Mouse (Mus musculus) R1 (cell line): ENCODE measurements around the gene Gna15.

Experiments
- DNase-seq: peaks from one replicate; pipeline ENCODE4 v3.0.0-alpha.2; 2018; ENCODE audit warnings: low read depth, low spot score

The Gna15 gene

DNA sequence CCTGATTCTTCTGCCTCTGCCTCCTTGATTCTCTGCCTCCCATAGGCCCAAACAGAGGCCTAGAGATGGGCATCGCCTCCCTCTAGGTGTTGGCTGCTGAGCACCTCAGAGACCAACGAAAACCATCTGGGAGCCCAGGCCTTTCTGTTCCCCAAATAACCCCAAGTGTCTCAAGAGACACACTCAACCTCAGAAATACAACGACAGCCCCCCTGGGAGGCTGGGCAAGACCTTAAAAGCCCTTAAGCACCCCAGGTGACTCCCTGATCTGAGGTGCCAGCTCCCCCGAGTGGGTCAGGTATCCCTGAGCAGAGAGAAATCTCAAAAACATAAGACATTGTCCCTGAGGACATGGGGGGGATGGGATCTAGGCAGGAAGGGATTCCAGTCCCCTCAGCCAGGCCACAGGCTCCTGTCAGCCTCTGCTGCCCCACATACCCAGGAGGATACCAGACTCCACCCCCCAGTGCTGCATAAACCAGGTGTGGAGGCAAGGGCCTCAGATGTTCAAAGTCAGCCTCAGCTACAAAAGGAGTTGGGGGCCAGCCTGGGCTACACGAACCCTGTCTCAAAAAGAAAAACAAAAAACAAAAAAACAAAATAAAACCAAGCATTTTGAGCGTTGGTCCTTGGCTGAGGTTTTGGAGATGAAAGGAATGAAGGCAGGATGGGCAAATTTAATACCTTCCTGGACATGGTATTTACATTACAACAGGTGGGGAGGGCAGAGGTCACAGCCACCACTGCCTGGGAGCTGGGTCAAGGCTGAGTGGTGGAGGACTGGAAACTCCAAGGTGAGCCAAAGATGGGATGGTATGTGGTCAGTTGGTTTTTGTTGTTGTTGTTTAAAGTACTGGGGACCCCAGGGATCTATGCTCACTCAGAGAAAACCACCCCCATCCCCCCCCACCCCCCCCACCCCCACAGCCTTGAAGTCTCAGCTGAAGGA, 30.1 kb upstream of the Gna15 start:
- peak; percentile 51 for DNase-seq

DNA sequence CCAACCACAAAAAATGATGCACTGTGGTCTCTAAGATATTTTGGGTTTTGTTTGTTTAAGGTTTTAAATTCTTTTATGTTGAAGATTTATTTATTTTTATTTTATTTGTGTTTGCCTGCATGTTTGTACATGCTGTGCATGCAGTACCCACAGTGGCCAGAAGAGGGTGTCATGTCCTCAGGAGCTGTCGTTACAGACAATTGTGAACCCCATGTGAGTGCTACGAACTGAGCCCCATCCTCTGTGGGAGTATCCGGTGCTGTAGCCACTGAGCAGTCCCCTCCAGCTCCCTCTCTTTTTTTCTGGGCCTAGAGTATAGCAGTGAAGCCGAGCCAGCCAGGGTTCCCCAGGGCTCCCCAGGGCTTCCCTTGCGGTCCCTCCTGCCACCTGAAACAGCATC, 29.2 kb upstream of the Gna15 start:
- DNase-seq: peak; percentile 89

DNA sequence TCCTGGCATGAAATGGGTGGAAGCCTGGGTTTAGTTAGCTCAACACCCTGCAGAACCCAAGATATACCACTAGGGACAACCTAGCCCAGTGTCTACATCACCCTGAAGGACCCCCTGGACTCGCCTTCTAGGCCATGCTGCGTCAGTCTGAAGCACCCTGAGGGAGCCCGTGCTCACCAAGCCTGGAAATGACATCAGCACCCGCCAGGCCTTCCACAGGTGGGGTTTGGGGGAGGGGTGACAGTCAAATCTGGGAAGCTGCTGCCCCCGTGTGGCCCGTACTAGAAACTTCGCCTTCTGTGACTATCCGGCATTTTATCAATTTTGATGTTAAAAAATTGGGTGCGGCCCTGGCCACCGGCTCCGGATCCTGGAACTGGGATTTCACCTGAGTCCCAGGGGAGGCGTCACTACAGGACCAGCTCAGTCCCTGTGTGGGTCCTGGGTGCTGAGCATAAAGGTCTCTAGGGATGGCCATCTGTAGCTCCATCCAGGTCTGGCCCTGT, 27.6 kb upstream of the Gna15 start:
- DNase-seq: peak; percentile 81

DNA sequence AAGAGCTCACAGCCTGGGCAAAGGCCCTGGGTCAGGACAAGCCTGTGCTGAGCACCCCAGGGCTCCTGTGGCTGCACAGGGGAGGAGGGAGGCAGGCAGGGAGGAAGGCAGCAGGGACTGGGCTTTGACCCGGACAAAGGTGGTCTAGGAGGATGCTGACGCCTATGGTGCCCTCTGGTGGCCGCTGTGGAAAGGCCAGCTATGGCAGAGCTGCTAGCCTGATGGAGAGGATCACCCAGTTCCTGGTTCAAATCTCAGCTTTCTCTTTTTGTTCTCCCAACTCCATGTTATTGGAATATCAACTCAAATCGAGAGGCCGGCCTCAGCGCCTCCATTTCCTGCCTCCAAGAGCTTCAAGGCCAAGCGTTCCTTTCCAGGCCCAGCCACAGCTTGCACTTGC, 26.2 kb upstream of the Gna15 start:
- peak; percentile 81 for DNase-seq

DNA sequence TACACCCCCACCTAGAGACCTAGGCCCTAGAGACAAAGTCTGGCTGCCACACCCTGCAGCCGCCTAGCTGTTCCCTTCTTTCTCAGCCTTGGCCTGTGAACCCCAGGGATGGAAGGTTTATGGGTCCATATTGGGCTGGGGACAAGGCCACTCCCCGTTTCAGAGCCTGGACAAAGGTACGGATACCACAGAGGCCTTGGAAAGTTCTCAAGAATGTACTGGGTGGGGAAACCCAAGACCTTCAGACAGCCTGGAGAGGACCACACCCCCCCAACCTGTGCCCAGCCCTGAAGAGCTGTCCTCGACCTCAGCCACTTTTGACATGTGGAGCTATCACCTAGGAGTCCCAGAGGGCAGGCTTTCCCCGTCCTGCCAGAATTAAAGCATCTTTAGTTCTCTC, 24.9 kb upstream of the Gna15 start:
- no peak for DNase-seq

DNA sequence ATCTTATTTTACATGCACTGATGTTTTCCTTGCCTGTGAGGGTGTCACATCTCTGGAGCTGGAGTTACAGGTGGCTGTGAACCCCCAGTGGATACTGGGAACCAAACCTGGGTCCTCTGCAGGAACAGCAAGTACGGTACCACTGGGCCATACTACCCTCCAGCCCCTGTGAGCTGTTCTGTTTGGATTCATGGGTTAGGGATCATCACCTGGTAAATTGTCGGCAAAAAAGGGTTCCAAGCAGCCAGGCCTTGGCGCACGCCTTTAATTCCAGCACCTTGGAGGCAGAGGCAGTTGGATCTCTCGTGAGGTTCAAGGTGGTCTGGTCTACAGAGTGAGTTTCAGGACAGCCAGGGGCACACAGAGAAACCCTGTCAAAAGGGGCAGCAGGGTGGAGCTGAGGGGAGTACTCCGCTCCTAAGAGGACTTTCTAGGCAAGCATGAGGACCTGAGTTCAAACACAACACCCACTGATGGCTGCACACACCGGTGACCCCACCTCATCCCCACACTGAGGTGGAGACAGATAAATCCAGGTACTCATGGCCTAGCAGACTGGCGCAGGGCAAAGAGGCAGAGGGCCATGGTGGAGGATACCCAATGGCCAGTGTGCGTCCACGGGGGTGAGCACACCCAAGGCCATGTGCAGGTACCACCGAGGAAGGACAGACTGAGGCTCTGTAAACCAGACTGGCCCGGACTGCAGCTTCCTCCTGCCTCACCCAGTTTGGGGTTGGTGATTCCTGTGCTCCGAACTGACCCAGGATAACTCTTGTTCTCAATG, 23.0 kb upstream of the Gna15 start:
- no peak for DNase-seq

DNA sequence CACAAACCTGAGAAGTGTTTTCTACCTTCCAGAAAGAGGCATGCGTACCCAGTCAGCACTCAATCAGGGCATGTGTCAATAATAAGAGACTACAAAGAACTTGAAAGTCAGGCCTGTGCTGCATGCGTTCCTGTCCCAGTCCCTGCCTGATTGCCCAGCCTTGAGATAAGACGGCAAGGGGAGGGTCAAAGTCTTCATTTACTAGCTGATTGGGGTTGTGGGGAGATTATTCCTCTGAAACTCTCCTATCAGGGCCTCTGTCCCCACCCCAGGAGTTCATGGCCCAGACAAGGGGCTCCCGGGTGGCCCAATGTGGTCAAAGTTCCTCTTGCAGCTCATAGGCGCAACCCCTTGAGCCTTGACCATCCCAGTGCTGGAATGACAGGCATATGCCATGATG, 22.3 kb upstream of the Gna15 start:
- DNase-seq: no peak

DNA sequence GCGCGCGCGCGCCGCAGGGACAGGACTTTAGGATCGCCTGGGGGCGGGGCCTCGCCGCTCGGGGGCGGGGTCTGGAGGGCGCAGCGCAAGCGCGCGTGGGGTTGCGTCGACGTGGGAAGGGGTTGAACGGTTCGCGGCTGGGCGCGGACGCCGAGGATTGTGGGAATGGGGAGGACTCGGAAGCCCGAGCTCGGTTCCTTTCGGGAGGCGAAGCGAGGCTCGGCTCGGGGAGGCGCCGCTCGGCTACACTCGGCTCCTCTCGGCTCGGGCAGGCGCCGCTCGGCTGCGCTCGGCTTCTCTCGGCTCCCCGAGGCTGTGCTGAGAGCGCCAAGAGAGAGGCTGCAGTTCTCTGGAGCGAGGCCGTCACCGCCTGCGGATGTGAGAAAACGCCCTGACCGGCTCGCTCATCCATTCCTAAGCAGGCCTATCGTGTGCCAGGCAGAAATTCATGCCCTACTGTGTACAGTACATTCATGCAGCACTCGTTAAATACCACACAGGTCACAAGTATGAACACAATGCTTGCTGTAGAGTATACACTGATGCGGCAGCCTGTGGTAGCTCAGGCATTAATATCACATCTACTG, 21.2 kb upstream of the Gna15 start, which contains the start of gene Gna11:
Gene Gna11, minus strand, starts transcription at position 30 of the 587 bp plus-strand sequence.
- DNase-seq: peak; percentile 93

DNA sequence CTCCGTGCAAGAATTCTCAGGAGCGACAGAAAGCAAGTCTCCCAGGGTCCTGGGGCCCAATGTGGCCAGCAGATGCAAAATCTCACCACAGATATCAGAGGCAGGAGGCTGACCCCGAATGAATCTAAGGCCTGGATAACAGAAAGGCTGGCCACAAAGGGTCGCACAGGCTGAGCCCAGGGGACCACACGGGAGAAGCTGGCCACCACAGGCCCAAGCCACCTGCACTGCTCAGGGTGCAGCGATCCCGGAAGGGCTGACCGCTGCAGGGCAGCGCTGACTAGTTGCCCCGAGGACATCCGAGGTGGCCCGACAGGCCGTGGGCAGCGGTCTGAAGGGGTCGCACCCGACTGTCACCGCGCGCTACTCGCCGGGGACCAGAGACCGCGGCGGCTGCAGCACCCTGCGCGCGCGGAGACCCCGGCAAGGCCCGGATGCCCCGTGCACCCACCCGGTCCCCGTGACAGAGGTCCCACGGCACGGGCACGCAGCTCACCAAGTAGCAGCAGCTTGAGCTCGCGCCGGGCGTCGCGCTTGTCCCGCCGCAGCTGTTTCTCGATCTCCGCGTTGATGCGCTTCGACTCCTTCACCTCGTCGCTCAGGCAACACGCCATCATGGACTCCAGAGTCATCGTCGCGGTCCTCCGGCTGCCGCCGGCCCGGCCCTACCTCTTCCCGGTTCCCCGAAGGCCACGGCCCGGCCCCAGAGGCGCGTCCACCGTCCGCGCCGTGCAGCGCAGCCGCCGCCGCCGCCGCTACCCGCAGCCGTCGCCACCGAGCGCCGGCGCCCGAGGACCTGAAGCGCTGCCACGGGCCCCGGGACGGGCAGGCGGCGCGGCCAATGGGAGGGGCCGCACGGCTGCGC, 20.5 kb upstream of the Gna15 start:
- peak; percentile 56 for DNase-seq

DNA sequence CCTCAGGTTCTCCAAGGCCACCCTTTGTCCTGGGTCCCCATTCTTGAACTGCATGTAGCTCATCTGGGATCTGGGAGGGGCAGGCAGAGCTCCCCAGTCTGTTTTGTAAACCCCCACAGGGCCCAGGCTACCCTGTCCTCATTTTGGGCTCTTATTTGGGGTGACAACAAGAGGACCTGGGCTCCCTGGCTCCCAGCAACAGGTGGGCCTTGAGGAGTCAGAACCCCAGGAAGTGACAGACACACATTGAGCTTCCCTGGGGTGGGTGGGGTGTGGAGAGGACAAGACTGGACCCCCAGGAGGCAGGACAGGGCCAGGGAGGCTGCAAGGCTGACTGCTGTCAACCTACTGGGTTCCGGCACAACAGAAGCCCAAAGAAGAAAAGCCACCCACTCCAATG, 19.6 kb upstream of the Gna15 start:
- no peak for DNase-seq

DNA sequence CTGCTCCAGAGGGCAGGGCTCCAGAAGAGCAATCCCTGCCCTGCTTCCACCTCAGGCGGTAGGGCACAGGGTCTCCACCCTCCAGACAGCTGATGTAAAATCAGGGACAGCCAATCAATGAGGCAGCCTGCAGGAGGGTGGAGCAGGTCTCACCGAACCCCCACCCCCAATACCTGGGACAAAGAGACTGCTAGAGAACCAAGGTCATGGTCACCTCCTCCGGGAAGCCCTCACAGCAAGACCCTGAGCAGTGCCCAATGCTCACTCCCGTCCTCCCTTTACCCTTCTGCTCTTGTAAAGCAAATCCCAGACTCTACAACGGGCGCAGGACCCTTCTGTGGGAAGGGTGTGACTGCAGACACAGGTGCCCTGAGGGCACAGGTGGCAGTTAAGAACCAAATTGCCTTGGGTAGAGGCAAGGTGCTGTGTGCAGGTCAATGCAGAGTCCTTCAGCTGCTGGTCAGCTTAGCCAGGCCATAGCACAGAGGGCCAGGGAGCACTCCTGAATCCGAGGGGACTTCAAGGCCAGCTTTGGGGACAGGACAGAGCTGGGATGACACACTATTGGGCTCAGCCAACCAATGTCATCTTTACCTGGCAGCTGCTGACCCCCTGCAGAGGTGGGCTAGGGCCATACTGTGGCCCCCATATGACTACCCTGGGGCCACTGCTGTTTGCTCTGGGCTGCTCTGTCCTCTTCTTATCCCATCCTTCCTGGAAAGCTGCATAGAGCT, 18.9 kb upstream of the Gna15 start:
- peak; percentile 44 for DNase-seq

DNA sequence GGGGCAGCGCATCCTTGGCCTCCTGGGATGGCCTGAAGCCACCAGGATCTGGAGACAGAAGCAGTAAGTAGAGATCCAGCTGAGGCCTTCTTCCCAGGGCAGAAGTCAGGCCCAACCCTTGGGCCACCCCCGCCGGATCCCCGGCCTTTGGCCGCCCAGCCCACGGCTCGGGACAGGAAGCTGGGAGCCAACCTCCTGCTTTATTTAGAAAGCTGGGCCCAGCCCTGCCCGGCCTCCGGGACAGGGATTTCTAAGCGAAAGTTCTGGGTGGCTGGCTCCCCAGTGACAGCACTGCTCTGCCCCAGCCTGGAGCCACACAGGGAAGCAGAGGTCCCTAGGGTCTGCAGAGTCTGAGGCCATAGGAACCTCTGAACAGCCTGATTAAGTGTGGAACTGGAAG, 17.8 kb upstream of the Gna15 start:
- no peak for DNase-seq

DNA sequence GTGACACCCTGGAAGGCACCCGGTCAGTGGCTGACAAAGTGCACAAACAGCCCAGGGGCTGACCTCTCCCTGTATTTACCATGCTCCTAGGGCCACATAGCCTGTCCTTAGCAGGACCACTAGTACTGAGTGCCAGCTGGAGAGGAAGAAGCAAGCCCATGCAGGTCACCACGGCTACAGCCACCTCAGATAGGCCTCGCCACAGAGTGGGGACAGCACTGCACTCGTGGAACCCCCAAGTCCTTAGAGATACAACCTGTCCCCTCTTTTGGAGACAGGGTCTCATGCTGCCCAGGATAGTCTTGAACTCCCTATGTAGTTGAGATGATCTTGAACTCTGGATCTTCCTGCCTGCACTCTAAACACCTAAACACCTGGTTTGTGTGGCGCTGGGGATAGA, 17.3 kb upstream of the Gna15 start:
- no peak for DNase-seq

DNA sequence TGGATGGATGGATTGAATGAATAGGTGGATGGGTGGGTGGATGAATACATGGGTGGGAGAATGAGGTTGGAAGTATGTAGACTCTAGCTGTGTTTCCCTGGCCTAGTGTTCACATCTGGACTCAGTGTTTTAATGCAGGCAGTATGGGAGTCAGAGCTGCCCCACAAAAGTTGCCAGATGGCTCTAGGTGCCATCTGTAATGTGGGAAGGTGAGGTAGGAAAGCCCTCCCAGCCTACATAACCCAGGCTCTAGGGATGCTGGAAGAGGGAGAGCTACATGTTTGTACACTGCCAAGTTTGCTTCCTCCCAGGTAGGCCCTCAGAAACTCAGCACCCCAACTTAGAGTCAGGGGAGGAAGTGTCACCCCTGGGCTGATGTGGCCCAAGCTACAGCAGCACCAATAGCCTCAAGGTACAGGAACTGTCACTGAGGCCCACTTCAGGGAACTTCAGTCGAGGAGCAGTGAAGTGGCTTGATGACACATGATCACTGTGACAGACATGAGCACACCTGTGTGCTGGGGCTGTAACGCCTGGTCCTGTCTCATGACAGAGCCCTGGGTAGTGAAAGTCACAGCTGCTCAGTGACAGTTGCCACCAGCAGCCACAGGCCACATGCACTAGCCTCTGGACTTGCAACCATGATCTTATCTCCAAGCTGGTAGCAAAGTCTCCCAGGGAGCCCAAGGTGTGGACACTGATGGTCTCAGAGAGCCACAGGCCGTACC, 14.5 kb upstream of the Gna15 start:
- DNase-seq: no peak

DNA sequence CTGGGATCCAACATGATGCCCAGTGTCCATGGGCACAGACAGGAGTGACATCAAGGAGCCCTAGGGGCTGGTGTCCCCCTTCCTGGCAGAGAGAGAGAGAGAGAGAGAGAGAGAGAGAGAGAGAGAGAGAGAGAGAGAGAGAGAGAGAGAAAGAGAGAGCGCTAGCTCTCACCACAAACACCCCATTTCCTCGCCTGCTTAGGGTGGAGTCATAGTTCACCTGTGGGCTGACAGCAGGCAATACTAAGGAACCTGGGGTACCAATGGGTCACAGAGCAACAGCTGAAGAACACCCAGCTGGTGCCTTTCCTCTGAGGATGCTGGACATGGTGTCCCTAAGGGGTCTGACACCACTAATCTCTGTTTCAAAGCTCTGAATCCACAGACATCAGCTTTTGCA, 13.4 kb upstream of the Gna15 start:
- no peak for DNase-seq

DNA sequence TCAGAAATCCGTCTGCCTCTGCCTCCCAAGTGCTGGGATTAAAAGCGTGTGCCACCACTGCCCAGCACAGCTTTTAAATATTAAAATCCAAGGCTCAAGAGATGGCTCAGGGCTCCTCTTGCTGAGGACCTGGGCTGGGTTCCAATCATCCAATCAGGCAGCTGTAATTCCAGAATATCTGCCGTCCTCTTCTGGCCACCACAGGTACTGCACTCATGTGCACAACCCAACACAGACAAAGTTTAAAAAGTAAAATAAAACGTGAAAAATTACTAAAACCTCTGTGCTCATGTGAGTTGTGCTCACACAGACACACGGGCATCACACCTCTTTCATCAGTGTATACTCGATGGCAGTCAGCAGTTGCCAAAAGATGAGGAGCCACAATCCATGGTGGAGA, 12.7 kb upstream of the Gna15 start:
- peak; percentile 64 for DNase-seq

DNA sequence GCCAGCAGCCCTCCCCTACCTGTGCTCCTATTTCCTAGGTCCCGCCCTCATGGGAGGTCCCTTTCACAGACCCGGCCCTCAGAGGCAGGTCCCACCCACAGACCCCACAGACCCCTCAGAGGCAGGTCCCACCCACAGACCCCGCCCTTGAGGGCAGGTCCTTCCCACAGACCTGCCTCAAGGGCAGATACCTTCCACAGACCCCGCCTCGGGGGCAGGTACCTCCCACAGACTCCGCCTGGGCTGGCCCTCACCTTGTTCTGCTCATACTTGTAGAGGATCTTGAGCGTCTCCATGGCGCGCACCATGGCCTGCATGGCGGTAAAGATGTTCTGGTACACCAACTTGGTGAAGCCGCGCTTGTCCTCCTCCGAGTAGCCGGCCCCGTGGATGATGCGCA, 10.8 kb upstream of the Gna15 start:
- DNase-seq: peak; percentile 92

DNA sequence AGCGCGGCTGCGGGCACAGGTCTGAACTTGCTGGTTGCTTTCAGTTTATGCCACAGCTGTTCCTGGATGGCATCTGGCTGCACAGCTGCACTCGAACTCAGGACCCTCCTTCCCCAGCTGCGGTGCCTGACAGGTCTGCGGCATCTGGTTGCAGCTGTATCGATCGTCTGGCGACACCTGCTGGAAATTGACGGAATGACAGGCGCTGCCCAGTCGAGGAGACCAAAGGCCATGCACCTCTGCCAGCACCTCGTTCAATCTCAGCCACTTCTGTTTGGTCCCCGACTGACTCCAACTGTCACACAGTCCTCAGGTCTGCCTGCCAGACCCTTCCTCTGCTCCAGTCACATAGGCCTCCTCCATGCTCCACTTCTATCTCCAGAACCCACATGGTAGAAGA, 2.8 kb upstream of the Gna15 start:
- peak; percentile 73 for DNase-seq

DNA sequence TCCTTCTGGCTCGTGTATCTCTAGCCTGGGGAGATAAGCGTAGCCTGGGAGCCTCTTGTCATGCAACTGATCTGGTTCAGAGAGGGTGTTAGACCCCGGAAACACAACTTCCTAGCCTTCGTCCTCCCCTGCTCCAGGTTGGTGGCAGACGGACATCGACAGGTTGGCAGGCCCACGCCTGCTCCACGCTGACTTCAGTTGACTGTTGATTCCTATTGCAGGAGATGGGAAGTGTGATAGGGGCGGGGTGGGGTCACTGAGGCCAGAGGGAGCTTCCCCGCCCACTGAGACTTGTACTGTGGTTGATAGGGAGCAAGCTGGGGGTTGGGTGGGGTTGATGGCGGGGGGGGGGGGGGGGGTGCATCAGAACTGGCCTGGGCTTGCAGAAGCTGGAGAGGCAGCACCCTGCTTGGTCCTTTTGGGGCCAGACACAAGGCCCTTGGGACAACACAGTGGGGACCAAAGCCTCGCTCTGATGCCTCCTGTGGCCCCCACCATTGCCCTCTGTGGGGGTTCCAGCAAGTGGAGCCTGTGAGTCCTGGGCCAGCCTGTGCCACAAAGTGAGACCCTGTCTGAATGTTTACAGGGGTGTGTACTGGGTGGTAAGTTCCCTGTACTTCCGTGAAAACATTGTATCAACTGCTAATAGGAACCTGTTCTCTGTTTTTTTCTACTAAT, 1.1 kb upstream of the Gna15 start:
- peak; percentile 35 for DNase-seq
